Mouse (Mus musculus) cerebellum, adult 9-10 months (tissue): ENCODE results near the gene Nae1.

Experiments used
- DNase-seq: peaks from one replicate; pipeline ENCODE4 v3.0.0; 2022

Gene Nae1

GRCm38 (mm10) chr8:104517872-104518271 lies 16.6 kb downstream of the Nae1 start:
- DNase-seq, result peak; percentile 26

- DNase-seq, result no peak
These were observed 24.3 kb downstream of the Nae1 start for GRCm38 (mm10) chr8:104510134-104510533.

GRCm38 (mm10) chr8:104509061-104510006 lies 25.1 kb downstream of the Nae1 start, which contains the start of gene Terb1:
Terb1 (minus strand) TSS chr8:104509910.
- DNase-seq, result peak; percentile 48

- no peak for DNase-seq
These were observed 55.3 kb downstream of the Nae1 start for GRCm38 (mm10) chr8:104479091-104479490.

- DNase-seq, result no peak
These were observed 62.0 kb downstream of the Nae1 start for GRCm38 (mm10) chr8:104472465-104472864.

GRCm38 (mm10) chr8:104467463-104467862 lies 67.0 kb downstream of the Nae1 start:
- no peak for DNase-seq
